Mouse (Mus musculus) liver, embryonic 14.5 days (tissue): ENCODE measurements around the gene Slc8b1.

ENCODE experiments used
- CTCF ChIP-seq: IDR thresholded peaks from 2 replicates; pipeline ENCODE4 v1.5.1; 2016; ENCODE audit warnings: antibody characterized with exemption, low read depth, control low read depth
- EP300 ChIP-seq: IDR thresholded peaks from 2 replicates; pipeline ENCODE4 v1.6.1; 2016; ENCODE audit warnings: antibody characterized with exemption, low read depth

DNA sequence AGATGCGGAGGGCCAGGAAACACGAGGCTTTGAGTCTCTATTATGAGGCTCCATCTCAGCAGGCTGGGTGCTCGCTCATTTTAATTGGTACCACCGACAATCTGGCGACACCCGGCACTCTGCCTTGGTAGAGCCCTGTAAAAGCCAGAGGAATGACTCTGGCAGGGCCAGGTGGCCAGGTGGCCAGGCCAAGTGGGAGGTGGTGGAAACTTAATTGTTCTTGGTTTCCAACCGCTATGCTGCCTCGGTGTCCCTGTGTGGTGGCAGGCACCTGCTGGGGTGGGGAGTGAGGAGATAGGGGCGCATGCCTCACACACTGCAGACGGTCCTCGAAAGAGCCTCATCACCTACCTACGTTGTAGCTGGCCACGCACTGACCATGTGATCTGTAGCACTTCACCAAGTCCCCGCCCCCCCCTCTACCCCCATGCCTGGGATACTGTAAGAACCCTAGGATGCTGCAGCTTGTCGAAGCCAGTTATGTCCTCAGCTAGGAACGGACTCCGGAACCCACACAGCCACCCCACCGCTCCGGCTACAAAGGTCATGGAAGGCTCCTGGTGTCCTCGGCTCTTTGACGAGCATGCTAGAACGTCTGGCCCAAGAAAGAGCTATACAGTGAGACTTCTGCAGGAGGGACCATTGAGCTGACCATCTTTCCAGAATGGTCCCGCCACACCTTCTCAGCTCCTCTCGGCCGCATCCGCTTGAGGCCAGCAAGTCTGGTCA lies 69.1 kb downstream of the Slc8b1 start:
- no peak for TF ChIP-seq CTCF
- no peak for TF ChIP-seq EP300
